Mouse (Mus musculus) embryonic facial prominence, embryonic 15.5 days (tissue): ENCODE data around the gene Fyn. TPM values are rescaled to one million over a fixed set of nuclear protein-coding genes. Genes with fewer than 3 reads are reported as not detected.
A peak's percentile ranks its signal among the peaks of the same experiment; 100 is the strongest.

Experiments
- ATAC-seq: fragments of 200-750 bp; cut with Nextera tagmentation; 2 replicates; pipeline ENCODE4 v1.8.0; 2017; ENCODE audit warnings: low read depth, moderate TSS enrichment; ENCODE audit not compliant: insufficient number of reproducible peaks, low FRiP score, low TSS enrichment
- H3K27ac ChIP-seq: fragments of 300-500 bp; sonication (generic); replicated peaks from 2 replicates; pipeline ENCODE4 v1.5.1; 2015; ENCODE audit warnings: mild to moderate bottlenecking, inconsistent platforms
- H3K27me3 ChIP-seq: fragments of 300-500 bp; sonication (generic); 2 replicates; pipeline ENCODE4 v1.6.1; 2015; ENCODE audit warnings: inconsistent platforms
- H3K36me3 ChIP-seq: fragments of 300-500 bp; sonication (generic); 2 replicates; pipeline ENCODE4 v1.6.1; 2015; ENCODE audit warnings: mild to moderate bottlenecking, inconsistent platforms
- H3K4me1 ChIP-seq: fragments of 300-500 bp; sonication (generic); 2 replicates; pipeline ENCODE4 v1.6.1; 2015; ENCODE audit warnings: inconsistent platforms
- H3K4me2 ChIP-seq: fragments of 300-500 bp; sonication (generic); replicated peaks from 2 replicates; pipeline ENCODE4 v1.6.1; 2015; ENCODE audit warnings: mild to moderate bottlenecking, inconsistent platforms
- H3K4me3 ChIP-seq: fragments of 300-500 bp; sonication (generic); replicated peaks from 2 replicates; pipeline ENCODE4 v1.5.1; 2015; ENCODE audit warnings: mild to moderate bottlenecking, inconsistent platforms
- H3K9ac ChIP-seq: fragments of 300-500 bp; sonication (generic); 2 replicates; pipeline ENCODE4 v1.6.1; 2015; ENCODE audit warnings: inconsistent platforms
- H3K9me3 ChIP-seq: fragments of 300-500 bp; sonication (generic); replicated peaks from 2 replicates; pipeline ENCODE4 v1.6.1; 2016; ENCODE audit warnings: inconsistent platforms
- WGBS: fragments of 180-500 bp; shearing (Covaris S2); methylation state at CpG from one replicate; pipeline ENCODE4 v1.1.7; 2015; 5-methylcytosine and 5-hydroxymethylcytosine counted together
- polyA plus RNA-seq: library from polyadenylated mRNA; unstranded; fragments of >200 nt; fragmentation: Nextera tagmentation; extraction: Ambion mirVana; gene quantifications from 2 replicates; pipeline ENCODE4 v1.2.1, GENCODE M21; 2015

The Fyn gene
- polyA plus RNA-seq: 42.8 and 53.2 TPM in 2 replicates

DNA sequence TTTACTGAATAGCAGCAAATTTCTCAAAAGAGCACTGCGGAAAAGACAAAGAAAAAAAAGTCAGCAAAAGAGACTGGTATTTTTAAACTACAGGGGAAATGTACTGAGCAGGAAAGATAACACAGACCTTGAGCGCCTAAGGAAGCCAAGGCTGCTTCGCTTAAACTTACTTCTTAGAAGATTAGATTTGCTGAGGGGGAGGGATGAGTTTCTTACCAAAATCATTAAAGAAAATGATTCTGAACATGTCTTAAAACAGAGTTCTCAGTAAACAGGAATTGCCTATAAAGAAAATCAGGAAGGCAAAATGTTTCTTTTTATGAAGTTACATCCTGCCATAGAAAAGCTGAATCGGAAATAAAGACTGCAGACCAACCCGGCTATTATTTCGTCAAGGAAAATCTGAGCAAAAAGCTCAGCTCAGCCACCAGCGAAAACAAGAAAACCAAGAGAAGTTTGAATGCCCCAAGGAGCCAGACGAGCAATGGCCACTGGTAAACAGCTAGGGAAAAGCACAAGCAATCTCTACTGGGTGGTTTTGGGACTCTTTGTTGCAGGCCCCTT, at the start of gene Fyn:
Gene Fyn, plus strand, starts transcription at position 284 of the 564 bp plus-strand sequence.
- Histone ChIP-seq H3K27me3 (peaks cover 3% of the 10 kb centered on the region; the same call in 1 of the 2 replicates), H3K27ac (peak within 1 kb of the TSS; percentile 91), H3K4me2 (peak within 1 kb of the TSS; percentile 76), H3K9ac (peak within 1 kb of the TSS; percentile 80), H3K36me3 (no peaks in the 10 kb centered on the region), H3K9me3 (no peaks in the 10 kb centered on the region), H3K4me3 (peak within 1 kb of the TSS; percentile 85), H3K4me1 (peaks cover 22% of the 10 kb centered on the region)
- no peak for ATAC-seq
- WGBS: 33% methylated on average over 8 of the region's 8 CpGs

DNA sequence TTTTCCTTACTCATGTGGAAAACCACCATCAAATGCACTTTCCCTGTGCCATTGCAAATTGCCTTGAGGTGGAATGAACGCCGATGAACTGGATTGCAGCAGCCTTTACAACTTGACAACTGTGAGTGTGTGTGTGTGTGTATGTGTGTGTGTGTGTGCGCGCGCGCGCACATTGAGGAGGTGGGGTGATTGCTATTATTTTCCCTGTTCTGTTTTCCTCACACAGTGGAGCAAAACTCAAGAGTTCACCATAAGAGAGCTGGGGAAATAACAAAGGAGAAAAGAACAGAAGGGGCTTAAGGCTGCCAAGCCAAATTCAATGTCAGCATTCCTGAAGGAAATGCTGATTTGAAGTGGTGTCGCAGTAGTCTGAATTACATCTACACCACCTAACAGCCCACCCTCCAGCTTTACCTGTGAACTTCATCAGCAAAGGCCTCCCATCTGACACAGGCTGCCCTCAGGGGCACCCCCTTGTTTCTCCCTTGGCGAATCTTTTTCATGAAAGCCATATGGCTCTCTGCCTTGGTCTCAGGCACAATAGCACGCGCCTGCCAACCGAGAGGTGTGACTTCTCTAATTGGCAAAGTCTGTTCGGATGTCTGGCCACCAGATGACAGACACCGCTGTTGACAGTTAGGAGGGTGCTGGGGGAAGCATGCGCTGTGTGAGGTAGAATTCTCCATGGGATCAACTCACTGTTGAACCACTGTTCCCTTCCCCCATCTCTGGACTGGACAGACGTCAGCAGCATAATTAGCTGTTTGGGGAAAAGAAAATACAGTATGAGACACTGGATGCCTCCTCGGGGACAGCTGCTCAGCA, 47.6 kb upstream of the Fyn start:
- 43% methylated on average over 17 of the region's 17 CpGs for WGBS

DNA sequence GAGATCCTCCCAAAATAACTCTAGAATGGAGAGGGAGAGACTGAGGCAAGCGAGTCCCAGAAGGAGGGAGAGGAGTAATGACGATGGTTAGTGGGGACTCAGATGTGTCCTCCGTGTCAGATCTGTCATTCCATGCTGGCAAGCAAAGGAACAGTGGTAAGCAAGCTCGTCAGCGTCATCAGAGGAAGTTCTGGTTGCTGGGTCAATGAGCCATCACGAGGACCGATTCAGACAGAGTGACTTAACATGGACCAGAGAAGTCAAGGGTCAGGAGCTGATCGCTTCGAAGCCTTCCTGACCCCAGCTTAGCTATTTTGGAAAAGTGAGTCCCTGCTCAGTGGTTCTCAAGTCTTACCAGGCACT, 47.1 kb upstream of the Fyn start:
- peak overlapping the region; percentile 61 for H3K27ac ChIP-seq
- no peak overlapping the region for H3K4me3 ChIP-seq
- no peaks in the 10 kb centered on the region for H3K27me3 ChIP-seq
- no peaks in the 10 kb centered on the region for H3K36me3 ChIP-seq
- ATAC-seq: peak; percentile 4; the same call in 1 of the 2 replicates
- WGBS: 48% methylated on average over 9 of the region's 9 CpGs
- peak overlapping the region; percentile 32 for H3K4me2 ChIP-seq
- peaks cover 20% of the 10 kb centered on the region for H3K4me1 ChIP-seq
- no peaks in the 10 kb centered on the region for H3K9me3 ChIP-seq
- H3K9ac ChIP-seq: no peak overlapping the region

More for the DNA sequence above, 47.6 kb upstream of the Fyn start:
- H3K9ac ChIP-seq: no peak overlapping the region
- peak; percentile 83 for ATAC-seq
- peaks cover 20% of the 10 kb centered on the region for H3K4me1 ChIP-seq
- H3K9me3 ChIP-seq: no peaks in the 10 kb centered on the region
- H3K27me3 ChIP-seq: no peaks in the 10 kb centered on the region
- H3K4me3 ChIP-seq: no peak overlapping the region
- H3K36me3 ChIP-seq: no peaks in the 10 kb centered on the region
- H3K27ac ChIP-seq: 0 out of 2 replicates have a peak overlapping the region, but pooled peaks have one; percentile 4
- H3K4me2 ChIP-seq: peak overlapping the region; percentile 32

DNA sequence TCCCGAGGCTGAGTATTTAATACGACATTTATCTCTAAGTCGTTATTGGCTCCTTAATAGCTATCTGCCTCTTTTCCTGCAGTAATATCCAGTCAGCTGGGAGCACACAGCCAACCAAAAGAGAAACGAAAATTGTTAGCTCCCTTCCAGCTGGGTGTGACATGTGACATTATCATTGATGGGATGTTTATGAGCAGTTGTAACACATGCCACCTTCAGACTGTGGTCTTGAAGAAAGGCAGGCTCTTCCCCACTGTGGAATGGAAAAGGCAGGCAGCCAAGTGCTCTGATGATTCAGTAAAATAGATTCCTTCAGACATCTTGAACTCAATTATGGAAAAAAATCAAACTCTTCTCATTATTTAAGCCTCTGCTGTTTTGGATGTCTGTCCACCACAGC, 46.5 kb upstream of the Fyn start:
- no peak for ATAC-seq
- Histone ChIP-seq H3K27me3 (no peaks in the 10 kb centered on the region), H3K4me3 (no peak overlapping the region), H3K36me3 (no peaks in the 10 kb centered on the region), H3K27ac (peak overlapping the region; percentile 61), H3K9ac (no peak overlapping the region), H3K4me1 (peaks cover 20% of the 10 kb centered on the region), H3K4me2 (no peak overlapping the region), H3K9me3 (no peaks in the 10 kb centered on the region)
- WGBS: 59% methylated on average over 4 of the region's 4 CpGs

DNA sequence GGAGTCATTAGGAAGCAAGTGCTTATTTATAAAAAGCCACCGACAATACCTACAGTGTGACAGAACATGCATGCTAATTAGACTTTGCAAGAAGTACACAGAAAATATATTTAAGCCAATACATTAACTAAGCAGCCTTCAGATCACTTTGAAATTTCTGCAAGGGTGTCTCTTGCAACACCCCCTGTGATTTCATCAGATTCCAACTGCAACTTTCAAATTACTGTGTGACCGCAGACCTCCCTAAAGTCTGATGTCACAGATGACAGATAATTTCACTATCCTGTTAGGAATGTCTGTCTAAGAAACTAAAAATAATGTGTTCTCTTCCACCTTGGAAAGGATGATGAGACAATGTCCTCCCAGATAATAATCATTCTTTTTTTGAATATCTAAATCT, 44.4 kb upstream of the Fyn start:
- H3K4me3 ChIP-seq: no peak overlapping the region
- WGBS: 74% methylated on average over 2 of the region's 2 CpGs
- no peaks in the 10 kb centered on the region for H3K27me3 ChIP-seq
- H3K27ac ChIP-seq: no peak overlapping the region
- no peak overlapping the region for H3K9ac ChIP-seq
- H3K9me3 ChIP-seq: no peaks in the 10 kb centered on the region
- no peak for ATAC-seq
- no peaks in the 10 kb centered on the region for H3K36me3 ChIP-seq
- peaks cover 20% of the 10 kb centered on the region for H3K4me1 ChIP-seq
- H3K4me2 ChIP-seq: no peak overlapping the region

DNA sequence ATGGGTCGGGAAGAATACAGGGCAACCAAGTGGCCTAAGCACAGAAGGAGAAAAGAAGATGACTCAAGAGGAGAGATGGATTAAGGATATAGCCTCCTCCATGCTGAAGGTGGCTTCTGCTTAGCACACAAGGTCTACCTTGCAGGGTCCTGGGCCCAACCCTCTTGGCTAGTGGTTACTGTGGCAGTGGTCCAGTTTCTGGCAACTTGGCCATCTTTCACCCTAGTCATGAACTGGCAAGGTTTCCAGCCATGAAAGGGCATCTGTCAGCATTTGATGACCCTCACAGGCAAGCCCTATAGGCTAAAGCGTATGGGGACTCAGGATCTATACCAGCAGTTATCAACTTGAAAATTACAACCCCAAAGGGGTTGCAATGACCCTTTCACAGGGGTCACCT, 40.0 kb upstream of the Fyn start:
- ATAC-seq: no peak
- Histone ChIP-seq H3K36me3 (no peaks in the 10 kb centered on the region), H3K4me1 (no peaks in the 10 kb centered on the region), H3K4me2 (no peak overlapping the region), H3K9ac (no peak overlapping the region), H3K27me3 (no peaks in the 10 kb centered on the region), H3K9me3 (0 out of 2 replicates have a peak, but pooled peaks cover 3% of the 10 kb centered on the region), H3K4me3 (no peak overlapping the region), H3K27ac (no peak overlapping the region)
- 85% methylated on average over 2 of the region's 2 CpGs for WGBS

DNA sequence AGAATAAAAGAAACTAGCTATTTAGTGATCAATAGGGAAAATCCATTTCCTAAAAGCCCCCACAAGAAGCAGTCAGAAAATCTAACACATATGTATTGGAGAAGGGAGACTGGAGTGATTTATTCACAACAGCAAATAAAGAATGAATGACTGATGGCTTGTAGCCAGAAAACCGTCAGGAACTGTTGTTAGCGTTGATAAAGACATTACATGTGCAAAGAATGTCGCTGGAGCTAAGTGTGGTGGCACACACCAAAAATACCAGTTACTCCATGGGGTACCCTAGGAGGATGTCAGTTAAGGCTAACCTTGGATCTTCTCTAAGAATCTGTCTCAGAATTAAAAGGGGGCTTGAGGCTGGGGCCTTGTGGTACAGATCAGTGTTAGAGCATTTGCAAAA, 34.3 kb upstream of the Fyn start:
- no peak overlapping the region for H3K27ac ChIP-seq
- no peak overlapping the region for H3K9ac ChIP-seq
- H3K4me3 ChIP-seq: no peak overlapping the region
- H3K36me3 ChIP-seq: no peaks in the 10 kb centered on the region
- no peak for ATAC-seq
- 32% methylated on average over 3 of the region's 3 CpGs for WGBS
- H3K27me3 ChIP-seq: no peaks in the 10 kb centered on the region
- H3K4me2 ChIP-seq: no peak overlapping the region
- H3K9me3 ChIP-seq: 0 out of 2 replicates have a peak, but pooled peaks cover 3% of the 10 kb centered on the region
- no peaks in the 10 kb centered on the region for H3K4me1 ChIP-seq

DNA sequence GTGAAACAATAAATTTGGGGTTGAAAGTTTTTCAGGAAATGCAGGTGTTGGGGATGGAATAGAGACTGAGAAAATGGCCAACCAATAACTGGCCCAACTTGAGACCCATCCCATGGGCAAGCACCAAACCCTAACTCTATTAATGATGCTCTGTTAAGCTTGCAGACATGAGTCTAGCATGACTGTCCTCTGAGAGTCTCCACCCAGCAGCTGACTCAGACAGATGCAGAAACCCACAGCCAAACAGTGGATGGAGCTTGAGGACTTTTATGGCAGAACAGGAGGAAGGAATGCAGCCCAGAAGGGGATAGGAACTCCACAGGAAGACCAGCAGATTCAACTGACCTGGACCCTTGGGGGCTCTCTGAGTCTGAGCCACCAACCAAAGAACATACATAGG, 32.8 kb upstream of the Fyn start:
- ATAC-seq: no peak
- Histone ChIP-seq H3K4me3 (no peak overlapping the region), H3K4me1 (no peaks in the 10 kb centered on the region), H3K27me3 (no peaks in the 10 kb centered on the region), H3K9me3 (0 out of 2 replicates have a peak, but pooled peaks cover 3% of the 10 kb centered on the region), H3K9ac (no peak overlapping the region), H3K4me2 (no peak overlapping the region), H3K27ac (no peak overlapping the region), H3K36me3 (no peaks in the 10 kb centered on the region)

DNA sequence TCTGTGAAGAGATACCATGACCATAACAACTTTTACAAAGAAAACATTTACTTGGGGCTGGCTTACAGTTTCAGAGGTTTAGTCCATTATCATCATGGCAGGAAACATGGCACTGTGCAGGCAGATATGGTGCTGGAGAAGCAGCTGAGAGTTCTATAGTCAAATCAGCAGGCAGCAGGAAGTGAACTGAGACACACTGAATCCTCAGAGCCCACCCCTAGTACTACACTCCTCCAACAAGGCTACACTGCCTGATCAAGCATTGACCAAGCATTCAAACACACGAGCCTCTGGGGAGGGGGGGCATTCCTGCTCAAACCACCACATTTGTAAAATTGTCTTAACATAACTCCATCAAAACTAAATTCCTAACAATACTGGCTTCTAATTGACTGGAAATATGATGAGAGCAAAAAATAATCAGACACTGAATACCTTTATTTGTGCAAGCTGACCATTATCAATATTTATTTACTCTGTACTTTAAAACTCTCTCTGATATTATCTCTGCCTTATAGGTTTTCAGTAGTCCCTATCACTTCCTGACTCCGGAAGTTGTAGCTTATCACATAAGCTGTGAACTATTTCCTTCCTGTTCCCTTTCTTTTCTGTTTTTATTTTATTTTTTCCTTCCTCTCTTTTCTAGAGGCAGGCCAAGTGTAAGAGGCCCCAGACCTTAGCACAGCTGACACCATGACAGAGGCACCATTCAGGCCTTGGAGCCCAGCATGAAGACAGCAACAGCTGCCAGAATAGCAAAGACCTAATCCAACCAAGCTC, 29.3 kb upstream of the Fyn start:
- no peak overlapping the region for H3K27ac ChIP-seq
- 69% methylated on average over 2 of the region's 2 CpGs for WGBS
- no peak overlapping the region for H3K4me3 ChIP-seq
- H3K36me3 ChIP-seq: no peaks in the 10 kb centered on the region
- ATAC-seq: no peak
- no peak overlapping the region for H3K9ac ChIP-seq
- H3K4me1 ChIP-seq: no peaks in the 10 kb centered on the region
- no peaks in the 10 kb centered on the region for H3K27me3 ChIP-seq
- H3K9me3 ChIP-seq: no peaks in the 10 kb centered on the region
- H3K4me2 ChIP-seq: no peak overlapping the region

DNA sequence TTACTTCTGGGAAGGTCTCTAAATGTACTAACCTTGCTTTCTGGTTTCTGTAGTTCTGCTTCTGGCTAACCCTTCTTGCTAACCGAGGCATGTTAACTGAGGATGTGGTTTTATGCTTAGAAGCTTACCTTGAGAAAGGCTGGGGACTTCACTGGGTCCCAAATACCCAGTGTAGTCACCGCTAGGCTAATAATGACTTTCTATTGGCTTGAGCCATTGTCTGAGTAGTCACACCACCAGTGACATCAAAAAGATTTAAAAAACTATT, 28.8 kb upstream of the Fyn start:
- WGBS: 87% methylated on average over 2 of the region's 2 CpGs

DNA sequence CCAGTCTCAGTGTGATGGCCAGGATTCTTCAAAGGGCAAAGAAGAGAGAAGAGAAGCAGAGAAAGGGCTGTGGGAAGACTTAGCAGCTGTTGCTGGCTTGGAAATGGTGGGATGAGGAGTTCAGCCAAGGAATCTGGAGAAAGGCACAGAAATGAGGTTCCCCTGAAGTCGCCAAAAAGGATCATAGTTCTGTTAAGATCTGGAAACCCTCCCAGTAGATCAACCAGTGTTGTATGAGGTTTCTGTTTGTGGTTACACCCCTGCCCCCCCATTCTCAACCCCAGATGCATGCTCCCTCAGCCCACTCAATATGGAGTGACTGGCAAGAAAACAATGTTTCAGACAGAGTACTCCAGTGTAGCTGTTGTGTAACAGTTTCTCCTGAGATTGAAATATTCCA, 25.1 kb upstream of the Fyn start:
- WGBS: 44% methylated on average over 1 of the region's 1 CpGs

More for the DNA sequence above, 28.8 kb upstream of the Fyn start:
- H3K27ac ChIP-seq: no peak overlapping the region
- no peaks in the 10 kb centered on the region for H3K4me1 ChIP-seq
- H3K9ac ChIP-seq: no peak overlapping the region
- no peaks in the 10 kb centered on the region for H3K9me3 ChIP-seq
- no peak overlapping the region for H3K4me3 ChIP-seq
- ATAC-seq: no peak
- no peak overlapping the region for H3K4me2 ChIP-seq
- H3K27me3 ChIP-seq: no peaks in the 10 kb centered on the region
- H3K36me3 ChIP-seq: no peaks in the 10 kb centered on the region

More for the DNA sequence above, 25.1 kb upstream of the Fyn start:
- Histone ChIP-seq H3K4me1 (no peaks in the 10 kb centered on the region), H3K9ac (no peak overlapping the region), H3K4me3 (no peak overlapping the region), H3K4me2 (no peak overlapping the region), H3K27ac (no peak overlapping the region), H3K9me3 (no peaks in the 10 kb centered on the region), H3K36me3 (no peaks in the 10 kb centered on the region), H3K27me3 (no peaks in the 10 kb centered on the region)
- ATAC-seq: no peak
